Mouse (Mus musculus) limb, embryonic 14.5 days (tissue): ENCODE data around the gene Mtx1. TPM values are rescaled to one million over a fixed set of nuclear protein-coding genes. Genes with fewer than 3 reads are reported as not detected.
A peak's percentile ranks its signal among the peaks of the same experiment; 100 is the strongest.

Experiments
- ATAC-seq: fragments of 200-750 bp; cut with Nextera tagmentation; 2 replicates; pipeline ENCODE4 v1.8.0; 2017; ENCODE audit warnings: low read depth, moderate number of reproducible peaks, moderate TSS enrichment; ENCODE audit not compliant: low FRiP score
- DNase-seq: peaks from one replicate; pipeline ENCODE4 v3.0.0-alpha.2; 2015; ENCODE audit warnings: low spot score
- H3K27ac ChIP-seq: fragments of 300-500 bp; sonication (generic); replicated peaks from 2 replicates; pipeline ENCODE4 v1.5.1; 2014; ENCODE audit warnings: low read depth, mild to moderate bottlenecking, low read length, moderate library complexity, mixed read lengths
- H3K27me3 ChIP-seq: fragments of 300-500 bp; sonication (generic); 2 replicates; pipeline ENCODE4 v1.6.1; 2014; ENCODE audit warnings: low read length, mixed read lengths; ENCODE audit not compliant: control insufficient read depth, insufficient read depth
- H3K36me3 ChIP-seq: fragments of 300-500 bp; sonication (generic); 2 replicates; pipeline ENCODE4 v1.6.1; 2014; ENCODE audit warnings: mild to moderate bottlenecking, low read length, moderate library complexity, mixed read lengths; ENCODE audit not compliant: control insufficient read depth, insufficient read depth
- H3K4me1 ChIP-seq: fragments of 300-500 bp; sonication (generic); 2 replicates; pipeline ENCODE4 v1.6.1; 2014; ENCODE audit warnings: antibody characterized with exemption, low read length, mixed read lengths; ENCODE audit not compliant: control insufficient read depth, insufficient read depth
- H3K4me2 ChIP-seq: fragments of 300-500 bp; sonication (generic); replicated peaks from 2 replicates; pipeline ENCODE4 v1.6.1; 2014; ENCODE audit warnings: low read depth, mild to moderate bottlenecking, low read length, moderate library complexity; ENCODE audit not compliant: severe bottlenecking
- H3K4me3 ChIP-seq: fragments of 300-500 bp; sonication (generic); replicated peaks from 2 replicates; pipeline ENCODE4 v1.5.1; 2014; ENCODE audit warnings: low read length
- H3K9ac ChIP-seq: fragments of 300-500 bp; sonication (generic); 2 replicates; pipeline ENCODE4 v1.6.1; 2014; ENCODE audit warnings: mild to moderate bottlenecking, low read depth, low read length, moderate library complexity; ENCODE audit not compliant: severe bottlenecking
- H3K9me3 ChIP-seq: fragments of 300-500 bp; sonication (generic); 2 replicates; pipeline ENCODE4 v1.6.1; 2016; ENCODE audit warnings: low read length; ENCODE audit not compliant: control insufficient read depth
- POLR2A ChIP-seq: fragments of 200-500 bp; IDR thresholded peaks from 2 replicates; pipeline ENCODE4 v1.8.0; 2012; ENCODE audit warnings: inconsistent platforms, mild to moderate bottlenecking, moderate library complexity, borderline replicate concordance; ENCODE audit not compliant: insufficient read depth, insufficient read length; ENCODE audit errors: extremely low read depth
- WGBS: fragments of 180-500 bp; shearing (Covaris S2); extraction: QIAGEN DNeasy Blood & Tissue Kit; methylation state at CpG from one replicate; pipeline ENCODE4 v1.1.7; 2014; 5-methylcytosine and 5-hydroxymethylcytosine counted together
- polyA plus RNA-seq, 2 experiments: library from polyadenylated mRNA; depleted of rRNA in 1 of 2; stranded (reverse) in 1 of 2; unstranded in 1 of 2; fragments of >200 nt; fragmentation: Nextera tagmentation in 1 of 2; extraction: Ambion mirVana in 1 of 2; gene quantifications; 2 replicates each; pipeline versions ENCODE4 v1.2.1 to v1.2.3; 2012 to 2014

The Mtx1 gene
- polyA plus RNA-seq, 2 experiments: 163 to 196 TPM

DNA sequence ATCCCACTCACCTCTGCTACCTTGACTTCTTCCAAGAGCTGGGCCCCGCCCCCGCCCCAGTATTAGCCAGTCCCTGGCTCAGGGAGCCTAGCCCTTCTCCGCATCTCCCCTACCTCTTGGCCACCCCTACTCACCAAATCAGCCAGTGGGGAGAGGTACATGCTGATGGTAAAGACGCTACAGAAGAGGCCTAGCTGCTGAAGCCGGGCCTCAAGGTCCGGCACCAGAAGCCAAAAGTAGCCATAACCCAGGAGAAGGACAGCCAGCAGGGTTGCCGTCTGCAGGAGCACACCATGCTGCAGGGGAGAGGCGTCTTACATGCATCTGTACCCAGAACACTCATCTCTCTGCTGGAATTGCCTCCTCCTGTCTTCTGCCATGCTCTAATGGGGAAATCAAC lies 42.0 kb upstream of the Mtx1 start:
- Histone ChIP-seq H3K9me3 (no peaks in the 10 kb centered on the region), H3K4me1 (peaks cover 30% of the 10 kb centered on the region), H3K4me2 (peak overlapping the region; percentile 54), H3K9ac (0 out of 2 replicates have a peak overlapping the region, but pooled peaks have one; percentile 3), H3K27ac (no peak overlapping the region), H3K36me3 (peaks cover 19% of the 10 kb centered on the region), H3K27me3 (no peaks in the 10 kb centered on the region), H3K4me3 (peak overlapping the region; percentile 53; the same call in 1 of the 2 replicates)
- no peak for TF ChIP-seq POLR2A
- 55% methylated on average over 8 of the region's 8 CpGs for WGBS
- ATAC-seq: no peak
- no peak for DNase-seq

DNA sequence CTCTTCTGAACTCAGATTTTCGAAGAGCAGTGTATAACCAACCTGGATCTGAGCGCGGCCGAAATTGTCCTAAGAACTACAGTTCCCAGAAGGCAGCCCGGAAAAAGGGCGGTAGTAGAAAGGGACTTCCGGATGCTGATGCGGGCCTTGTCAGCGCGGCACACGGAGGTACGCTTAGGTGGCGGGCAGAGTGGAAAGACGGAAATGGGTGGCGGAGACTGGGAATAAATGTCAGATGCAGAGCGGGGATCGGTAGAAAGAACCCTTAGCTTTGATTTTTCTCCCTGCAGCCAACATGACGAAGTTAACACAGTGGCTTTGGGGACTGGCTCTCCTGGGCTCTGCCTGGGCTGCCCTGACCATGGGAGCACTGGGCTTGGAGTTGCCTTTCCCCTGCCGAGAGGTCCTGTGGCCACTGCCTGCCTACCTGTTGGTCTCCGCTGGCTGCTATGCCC lies 39.6 kb upstream of the Mtx1 start:
- peak overlapping the region; percentile 87 for H3K9ac ChIP-seq
- H3K4me1 ChIP-seq: peaks cover 30% of the 10 kb centered on the region
- peak; percentile 86 for DNase-seq
- 0 out of 2 replicates have a peak, but pooled peaks cover 6% of the 10 kb centered on the region for H3K36me3 ChIP-seq
- H3K27me3 ChIP-seq: no peaks in the 10 kb centered on the region
- peak; percentile 86 for ATAC-seq
- 2% methylated on average over 20 of the region's 20 CpGs for WGBS
- peak overlapping the region; percentile 82 for H3K4me2 ChIP-seq
- peak overlapping the region; percentile 84 for H3K4me3 ChIP-seq
- peak; percentile 70; the same call in 1 of the 2 replicates for TF ChIP-seq POLR2A
- H3K9me3 ChIP-seq: no peaks in the 10 kb centered on the region
- peak overlapping the region; percentile 73 for H3K27ac ChIP-seq

DNA sequence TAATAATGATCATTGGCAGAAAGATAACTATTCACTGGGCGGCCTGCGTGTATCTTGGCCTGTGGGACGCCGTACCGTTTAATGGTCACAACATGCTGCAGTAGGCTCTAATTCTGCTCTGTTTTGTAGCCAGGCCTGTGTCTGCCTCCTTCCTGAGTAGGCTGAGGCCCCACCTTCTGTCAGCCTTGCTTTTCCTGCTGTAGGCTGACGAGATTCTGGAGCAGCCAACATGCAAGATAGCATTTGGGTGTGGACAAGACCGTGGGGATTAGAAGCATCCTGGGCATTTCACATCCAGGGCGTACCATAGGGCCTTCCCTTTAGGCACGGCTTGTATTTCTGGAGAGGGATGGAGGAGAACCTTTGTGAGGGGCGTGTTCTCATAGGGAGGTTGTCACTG lies 35.5 kb upstream of the Mtx1 start:
- Histone ChIP-seq H3K4me3 (no peak overlapping the region), H3K9me3 (no peaks in the 10 kb centered on the region), H3K4me1 (peaks cover 8% of the 10 kb centered on the region), H3K36me3 (no peaks in the 10 kb centered on the region), H3K27ac (no peak overlapping the region), H3K9ac (no peak overlapping the region), H3K4me2 (no peak overlapping the region), H3K27me3 (no peaks in the 10 kb centered on the region)
- DNase-seq (no peak), ATAC-seq (no peak)
- WGBS: 68% methylated on average over 10 of the region's 10 CpGs
- no peak for TF ChIP-seq POLR2A

GRCm38 (mm10) chr3:89260211-89260610 lies 33.3 kb upstream of the Mtx1 start:
- Histone ChIP-seq H3K36me3 (no peaks in the 10 kb centered on the region), H3K4me3 (no peak overlapping the region), H3K9me3 (no peaks in the 10 kb centered on the region), H3K4me1 (no peaks in the 10 kb centered on the region), H3K9ac (no peak overlapping the region), H3K27me3 (no peaks in the 10 kb centered on the region), H3K27ac (no peak overlapping the region), H3K4me2 (no peak overlapping the region)
- no peak for DNase-seq
- no peak for ATAC-seq
- 78% methylated on average over 3 of the region's 3 CpGs for WGBS
- TF ChIP-seq POLR2A: no peak

- ATAC-seq (no peak), DNase-seq (no peak)
- Histone ChIP-seq H3K4me3 (no peak within 1 kb of the TSS), H3K4me1 (no peaks in the 10 kb centered on the region), H3K9me3 (no peaks in the 10 kb centered on the region), H3K27me3 (no peaks in the 10 kb centered on the region), H3K9ac (no peak within 1 kb of the TSS), H3K27ac (no peak within 1 kb of the TSS), H3K36me3 (no peaks in the 10 kb centered on the region), H3K4me2 (no peak within 1 kb of the TSS)
- TF ChIP-seq POLR2A: no peak
- 47% methylated on average over 7 of the region's 7 CpGs for WGBS
Observed at GRCm38 (mm10) chr3:89259076-89259475, 32.2 kb upstream of the Mtx1 start, which contains the start of gene Dpm3. Gene Dpm3, plus strand, starts transcription at chr3:89259358.
